Mouse (Mus musculus) cerebellum, postnatal 14 days (tissue): ENCODE results near the gene Sohlh2.

Experiments
- DNase-seq, 2 experiments: peaks; one replicate each; pipeline ENCODE4 v3.0.0; 2021; ENCODE audit warnings: mixed read lengths in 2 of 2

Gene Sohlh2

DNA sequence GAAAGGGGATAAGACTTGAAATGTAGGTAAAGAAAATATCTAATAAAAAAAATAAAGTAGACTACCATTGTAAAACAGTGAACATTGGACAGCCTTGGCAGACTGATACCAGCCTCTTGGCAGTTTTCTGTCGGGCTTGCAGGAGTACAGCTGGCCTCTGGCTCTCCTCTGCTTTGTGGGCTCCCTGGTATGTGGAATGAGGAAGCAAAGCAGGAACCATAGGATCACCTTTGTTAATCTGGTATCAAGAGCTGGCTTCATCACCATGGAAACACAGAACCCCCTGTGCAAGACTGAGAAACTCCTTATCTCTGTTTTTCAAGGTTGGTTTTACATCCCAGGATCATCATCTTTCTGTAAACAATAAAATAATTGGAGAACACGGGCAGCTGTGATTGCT lies 30.4 kb downstream of the Sohlh2 start:
- no peak for DNase-seq

- DNase-seq: no peak
These were observed 32.0 kb downstream of the Sohlh2 start for GRCm38 (mm10) chr3:55213785-55214184.

DNA sequence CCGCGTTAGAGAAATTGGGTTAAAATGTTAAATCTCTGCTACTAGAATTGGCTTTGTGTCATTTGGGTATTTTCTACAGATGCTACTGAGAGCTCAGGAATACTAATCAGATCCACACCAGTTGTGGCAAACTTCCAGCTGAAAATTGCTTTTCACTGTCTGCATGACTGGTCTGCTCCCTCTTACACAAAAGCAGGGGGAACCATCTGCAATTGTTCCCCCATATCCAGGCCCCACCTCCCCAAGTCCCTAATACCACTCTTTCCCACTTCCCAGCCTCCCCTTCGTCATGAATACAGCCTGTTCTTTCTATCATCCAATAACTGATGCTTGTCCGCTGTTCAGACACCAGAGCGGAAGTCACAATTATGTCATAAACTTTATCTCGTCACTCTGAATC lies 32.6 kb downstream of the Sohlh2 start:
- peak in 1 of 2 experiments; percentile 7 for DNase-seq

DNA sequence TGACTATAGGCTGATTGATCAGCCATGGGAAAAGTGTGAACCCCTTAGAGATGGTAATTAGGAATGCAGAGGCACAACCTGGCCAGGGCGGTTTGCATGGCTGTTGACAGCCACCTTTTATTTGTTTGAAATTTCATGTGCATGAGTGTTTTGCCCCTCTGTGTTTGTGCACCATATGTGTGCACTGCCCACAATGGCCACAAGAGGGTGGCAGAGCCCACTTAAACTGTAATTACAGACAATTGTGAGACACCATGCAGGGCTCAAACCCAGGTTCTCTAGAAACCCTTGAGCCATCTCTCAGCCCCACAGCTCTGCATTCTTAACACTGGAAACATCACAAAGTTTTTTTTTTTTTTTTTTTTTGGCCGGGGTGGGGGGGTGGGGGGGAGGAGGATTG lies 40.7 kb downstream of the Sohlh2 start:
- no peak for DNase-seq

DNA sequence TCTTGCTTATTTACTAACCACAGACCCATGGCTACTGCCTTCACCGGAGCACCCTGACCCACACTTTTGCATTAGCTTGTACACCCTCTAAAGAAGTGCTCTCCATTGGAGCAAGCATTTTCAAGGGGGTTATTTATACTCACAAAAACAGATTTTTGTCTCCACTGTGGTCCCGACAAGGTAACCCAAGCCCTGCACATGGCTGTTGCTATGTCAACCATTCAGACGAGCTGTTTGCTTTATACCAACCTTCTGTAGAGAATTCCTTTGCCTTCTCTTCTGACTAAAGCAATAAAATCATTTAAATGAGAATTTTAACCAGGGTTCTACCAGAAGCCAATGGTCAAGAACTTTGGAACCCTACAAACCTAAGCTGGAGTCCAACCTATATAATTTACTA lies 42.0 kb downstream of the Sohlh2 start:
- DNase-seq: no peak

- peak in 1 of 2 experiments; percentile 37 for DNase-seq
These were observed 44.8 kb downstream of the Sohlh2 start for GRCm38 (mm10) chr3:55226501-55227213.

DNA sequence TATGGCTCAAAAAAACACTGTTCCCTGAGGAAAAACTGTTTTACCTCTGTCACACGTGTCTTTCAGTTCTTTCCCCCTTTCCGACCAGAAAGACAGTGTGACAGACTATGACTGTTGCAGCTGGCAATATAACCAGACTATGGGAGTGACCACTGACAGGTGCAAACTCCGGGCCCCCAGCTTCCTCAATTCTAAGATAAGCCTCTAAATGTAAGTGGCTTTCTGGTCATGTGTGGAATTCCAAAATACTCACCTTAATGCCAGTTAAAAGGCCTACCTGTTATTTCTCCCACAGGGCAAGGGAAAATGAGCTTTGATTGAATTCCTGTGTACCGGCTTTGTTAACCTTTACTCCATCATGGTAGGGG lies 45.4 kb downstream of the Sohlh2 start:
- DNase-seq: no peak

GRCm38 (mm10) chr3:55241730-55242421 lies 60.0 kb downstream of the Sohlh2 start, which contains the start of gene Dclk1:
TSS of gene Dclk1 (plus strand) at chr3:55242364.
- DNase-seq: no peak

GRCm38 (mm10) chr3:55242422-55243055 lies 60.7 kb downstream of the Sohlh2 start:
- DNase-seq: peak; percentile 81 to 86

DNA sequence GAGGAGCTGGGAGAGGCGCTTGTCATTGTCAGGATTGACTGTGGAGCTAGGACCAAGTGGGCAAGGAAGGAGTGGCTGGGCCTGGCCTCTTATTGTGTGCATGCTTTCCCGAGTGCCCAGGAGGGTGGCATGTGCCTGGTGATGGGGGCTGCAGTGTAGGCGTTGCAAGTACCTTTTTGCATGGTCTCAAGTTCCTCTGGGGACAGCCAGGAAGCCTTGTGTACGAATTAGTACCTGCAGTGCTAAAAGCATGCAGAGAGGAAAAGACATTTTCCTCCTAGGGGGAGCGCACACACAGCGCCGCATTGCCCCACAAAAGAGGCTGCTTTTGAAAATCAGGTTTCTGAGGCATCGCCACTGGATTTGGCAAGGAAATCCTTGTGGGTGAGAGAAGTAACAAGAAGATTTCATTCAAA lies 61.2 kb downstream of the Sohlh2 start:
- DNase-seq: peak in 1 of 2 experiments; percentile 28

DNA sequence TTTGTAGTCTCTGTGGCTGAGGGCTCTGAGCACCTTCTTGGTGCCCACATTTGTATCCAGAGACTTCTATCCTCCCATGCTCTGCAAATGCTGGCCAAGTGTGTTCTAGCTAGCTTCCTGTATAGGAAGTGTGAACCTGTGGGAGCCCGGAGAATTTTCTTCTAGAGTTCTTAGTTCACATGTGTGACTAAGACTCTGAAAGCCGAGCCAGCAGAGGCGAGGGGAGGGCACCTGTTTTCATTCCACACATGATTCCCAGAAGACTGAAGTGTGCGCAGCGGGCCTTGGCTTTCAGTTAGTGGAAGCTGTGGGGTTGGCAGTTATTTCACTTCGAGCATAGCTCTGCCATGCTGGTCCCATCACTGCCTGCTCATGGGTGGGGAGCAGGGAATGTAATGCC lies 62.3 kb downstream of the Sohlh2 start:
- peak; percentile 43 to 64 for DNase-seq

GRCm38 (mm10) chr3:55246618-55247272 lies 64.9 kb downstream of the Sohlh2 start:
- no peak for DNase-seq

- DNase-seq: peak in 1 of 2 experiments; percentile 12
These were observed 66.2 kb downstream of the Sohlh2 start for GRCm38 (mm10) chr3:55248048-55248447.

GRCm38 (mm10) chr3:55248508-55248907 lies 66.7 kb downstream of the Sohlh2 start:
- DNase-seq: peak; percentile 86 to 91

DNA sequence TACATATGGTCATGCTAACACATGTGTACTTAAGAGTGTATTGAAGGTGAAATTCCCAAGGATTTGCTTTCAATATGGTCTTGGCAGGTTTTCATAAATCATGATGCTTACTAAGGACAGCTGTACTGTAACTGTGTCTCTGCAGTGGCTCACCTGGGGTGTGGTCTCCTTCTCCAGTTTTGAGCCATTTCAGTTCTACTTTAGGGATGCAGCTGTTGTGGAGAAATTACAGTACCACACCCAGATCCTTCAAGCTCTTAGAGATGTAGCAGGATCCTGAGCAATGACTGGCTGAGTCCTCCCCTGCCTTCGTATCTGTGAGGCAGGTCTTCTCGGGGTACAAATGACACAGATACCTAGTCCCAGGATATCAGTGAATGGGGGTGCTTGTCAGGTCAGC lies 68.8 kb downstream of the Sohlh2 start:
- no peak for DNase-seq
